Mouse (Mus musculus): ENCODE measurements around the gene Cenpx. TPM values are rescaled to one million over a fixed set of nuclear protein-coding genes. Genes with fewer than 3 reads are reported as not detected.

Cenpx gene
- polyA plus RNA-seq, 1 experiment from 2014 or later = 129 TPM

- Histone ChIP-seq H3K36me3 (ENCODE audit: control insufficient read depth, insufficient read depth, low read length) (0 out of 2 replicates have a peak, but pooled peaks cover 9% of the 10 kb centered on the region), H3K27me3 (ENCODE audit: control insufficient read depth, insufficient read depth, low read length) (peaks cover 33% of the 10 kb centered on the region), H3K4me2 (peak overlapping the region; percentile 97), H3K4me3 (ENCODE audit: low read depth, low read length) (peak overlapping the region; percentile 62), H3K27ac (ENCODE audit: low read depth, low read length) (no peak overlapping the region), H3K9me3 (replicated peaks; ENCODE audit: control insufficient read depth, low read length) (no peaks in the 10 kb centered on the region), H3K4me1 (ENCODE audit: control insufficient read depth, insufficient read depth, low read length) (peaks cover 9% of the 10 kb centered on the region), H3K9ac (ENCODE audit: low read depth, low read length) (0 out of 2 replicates have a peak overlapping the region, but pooled peaks have one; percentile 30)
- ATAC-seq (replicated peaks; ENCODE audit: insufficient number of reproducible peaks, low FRiP score, low TSS enrichment) = no peak; the same call in 1 of the 2 replicates
- WGBS (ENCODE audit: insufficient replicate concordance) = 10% methylated on average over 17 of the region's 17 CpGs
These were observed 6.9 kb upstream of the Cenpx start for GRCm38 (mm10) chr11:120720450-120720849.

GRCm38 (mm10) chr11:120719841-120720376 is 6.4 kb upstream of the Cenpx start:
- Histone ChIP-seq H3K27ac (ENCODE audit: low read depth, low read length) (no peak overlapping the region), H3K36me3 (ENCODE audit: control insufficient read depth, insufficient read depth, low read length) (0 out of 2 replicates have a peak, but pooled peaks cover 9% of the 10 kb centered on the region), H3K4me1 (ENCODE audit: control insufficient read depth, insufficient read depth, low read length) (peaks cover 10% of the 10 kb centered on the region), H3K4me2 (no peak overlapping the region), H3K4me3 (ENCODE audit: low read depth, low read length) (no peak overlapping the region), H3K9me3 (replicated peaks; ENCODE audit: control insufficient read depth, low read length) (no peaks in the 10 kb centered on the region), H3K27me3 (ENCODE audit: control insufficient read depth, insufficient read depth, low read length) (peaks cover 31% of the 10 kb centered on the region), H3K9ac (ENCODE audit: low read depth, low read length) (no peak overlapping the region)
- no peak for ATAC-seq (replicated peaks; ENCODE audit: insufficient number of reproducible peaks, low FRiP score, low TSS enrichment)
- 84% methylated on average over 13 of the region's 13 CpGs for WGBS (ENCODE audit: insufficient replicate concordance)

GRCm38 (mm10) chr11:120719242-120719641 is 5.7 kb upstream of the Cenpx start:
- no peak for ATAC-seq (replicated peaks; ENCODE audit: insufficient number of reproducible peaks, low FRiP score, low TSS enrichment)
- WGBS (ENCODE audit: insufficient replicate concordance) = 87% methylated on average over 9 of the region's 9 CpGs
- peaks cover 31% of the 10 kb centered on the region for H3K27me3 ChIP-seq (ENCODE audit: control insufficient read depth, insufficient read depth, low read length)
- H3K36me3 ChIP-seq (ENCODE audit: control insufficient read depth, insufficient read depth, low read length) = 0 out of 2 replicates have a peak, but pooled peaks cover 9% of the 10 kb centered on the region
- peaks cover 17% of the 10 kb centered on the region for H3K4me1 ChIP-seq (ENCODE audit: control insufficient read depth, insufficient read depth, low read length)
- no peaks in the 10 kb centered on the region for H3K9me3 ChIP-seq (replicated peaks; ENCODE audit: control insufficient read depth, low read length)
- H3K27ac ChIP-seq (ENCODE audit: low read depth, low read length) = no peak overlapping the region
- no peak overlapping the region for H3K4me3 ChIP-seq (ENCODE audit: low read depth, low read length)
- no peak overlapping the region for H3K9ac ChIP-seq (ENCODE audit: low read depth, low read length)
- H3K4me2 ChIP-seq = no peak overlapping the region

- no peaks in the 10 kb centered on the region for H3K27me3 ChIP-seq (ENCODE audit: control insufficient read depth, insufficient read depth, low read length)
- peaks cover 13% of the 10 kb centered on the region for H3K4me1 ChIP-seq (ENCODE audit: control insufficient read depth, insufficient read depth, low read length)
- no peaks in the 10 kb centered on the region for H3K9me3 ChIP-seq (replicated peaks; ENCODE audit: control insufficient read depth, low read length)
- no peak overlapping the region for H3K27ac ChIP-seq (ENCODE audit: low read depth, low read length)
- H3K36me3 ChIP-seq (ENCODE audit: control insufficient read depth, insufficient read depth, low read length) = 0 out of 2 replicates have a peak, but pooled peaks cover 9% of the 10 kb centered on the region
- WGBS (ENCODE audit: insufficient replicate concordance) = 85% methylated on average over 9 of the region's 9 CpGs
- peak overlapping the region; percentile 100 for H3K4me2 ChIP-seq
- no peak for ATAC-seq (replicated peaks; ENCODE audit: insufficient number of reproducible peaks, low FRiP score, low TSS enrichment)
- no peak overlapping the region for H3K4me3 ChIP-seq (ENCODE audit: low read depth, low read length)
- peak overlapping the region; percentile 82; the same call in 1 of the 2 replicates for H3K9ac ChIP-seq (ENCODE audit: low read depth, low read length)
These were observed 1.6 kb upstream of the Cenpx start for GRCm38 (mm10) chr11:120715131-120715530.

GRCm38 (mm10) chr11:120714546-120714945 is 1.0 kb upstream of the Cenpx start:
- no peak for ATAC-seq (replicated peaks; ENCODE audit: insufficient number of reproducible peaks, low FRiP score, low TSS enrichment)
- WGBS (ENCODE audit: insufficient replicate concordance) = 49% methylated on average over 10 of the region's 10 CpGs
- Histone ChIP-seq H3K36me3 (ENCODE audit: control insufficient read depth, insufficient read depth, low read length) (peaks cover 10% of the 10 kb centered on the region), H3K27ac (ENCODE audit: low read depth, low read length) (no peak overlapping the region), H3K4me1 (ENCODE audit: control insufficient read depth, insufficient read depth, low read length) (peaks cover 13% of the 10 kb centered on the region), H3K9ac (ENCODE audit: low read depth, low read length) (peak overlapping the region; percentile 82), H3K9me3 (replicated peaks; ENCODE audit: control insufficient read depth, low read length) (no peaks in the 10 kb centered on the region), H3K4me2 (peak overlapping the region; percentile 100), H3K27me3 (ENCODE audit: control insufficient read depth, insufficient read depth, low read length) (no peaks in the 10 kb centered on the region), H3K4me3 (ENCODE audit: low read depth, low read length) (peak overlapping the region; percentile 55)

- under 1% methylated on average over 38 of the region's 38 CpGs for WGBS (ENCODE audit: insufficient replicate concordance)
- Histone ChIP-seq H3K4me2 (peak overlapping the region; percentile 100), H3K4me1 (ENCODE audit: control insufficient read depth, insufficient read depth, low read length) (peaks cover 13% of the 10 kb centered on the region), H3K9me3 (replicated peaks; ENCODE audit: control insufficient read depth, low read length) (no peaks in the 10 kb centered on the region), H3K4me3 (ENCODE audit: low read depth, low read length) (peak overlapping the region; percentile 55), H3K27me3 (ENCODE audit: control insufficient read depth, insufficient read depth, low read length) (no peaks in the 10 kb centered on the region), H3K36me3 (ENCODE audit: control insufficient read depth, insufficient read depth, low read length) (peaks cover 14% of the 10 kb centered on the region), H3K27ac (ENCODE audit: low read depth, low read length) (peak overlapping the region; percentile 76), H3K9ac (ENCODE audit: low read depth, low read length) (peak overlapping the region; percentile 80)
- ATAC-seq (replicated peaks; ENCODE audit: insufficient number of reproducible peaks, low FRiP score, low TSS enrichment) = peak; percentile 24
These were observed 568 bp downstream of the Cenpx start for GRCm38 (mm10) chr11:120712771-120713568.

- WGBS (ENCODE audit: insufficient replicate concordance) = 57% methylated on average over 8 of the region's 8 CpGs
- no peaks in the 10 kb centered on the region for H3K9me3 ChIP-seq (replicated peaks; ENCODE audit: control insufficient read depth, low read length)
- H3K27ac ChIP-seq (ENCODE audit: low read depth, low read length) = no peak overlapping the region
- no peak for ATAC-seq (replicated peaks; ENCODE audit: insufficient number of reproducible peaks, low FRiP score, low TSS enrichment)
- peaks cover 20% of the 10 kb centered on the region for H3K4me1 ChIP-seq (ENCODE audit: control insufficient read depth, insufficient read depth, low read length)
- no peaks in the 10 kb centered on the region for H3K27me3 ChIP-seq (ENCODE audit: control insufficient read depth, insufficient read depth, low read length)
- H3K36me3 ChIP-seq (ENCODE audit: control insufficient read depth, insufficient read depth, low read length) = peaks cover 11% of the 10 kb centered on the region
- no peak overlapping the region; the same call in 1 of the 2 replicates for H3K4me3 ChIP-seq (ENCODE audit: low read depth, low read length)
- H3K4me2 ChIP-seq = peak overlapping the region; percentile 100
- peak overlapping the region; percentile 80; the same call in 1 of the 2 replicates for H3K9ac ChIP-seq (ENCODE audit: low read depth, low read length)
These were observed 1.4 kb downstream of the Cenpx start for GRCm38 (mm10) chr11:120711980-120712604.

- Histone ChIP-seq H3K4me1 (ENCODE audit: control insufficient read depth, insufficient read depth, low read length) (peaks cover 34% of the 10 kb centered on the region), H3K27ac (ENCODE audit: low read depth, low read length) (no peak overlapping the region)
These were observed 2.9 kb downstream of the Cenpx start for GRCm38 (mm10) chr11:120710672-120711071.

More at GRCm38 (mm10) chr11:120710672-120711071, 2.9 kb downstream of the Cenpx start:
- no peak overlapping the region for H3K4me2 ChIP-seq
- H3K27me3 ChIP-seq (ENCODE audit: control insufficient read depth, insufficient read depth, low read length) = no peaks in the 10 kb centered on the region
- no peaks in the 10 kb centered on the region for H3K9me3 ChIP-seq (replicated peaks; ENCODE audit: control insufficient read depth, low read length)
- 75% methylated on average over 5 of the region's 5 CpGs for WGBS (ENCODE audit: insufficient replicate concordance)
- H3K9ac ChIP-seq (ENCODE audit: low read depth, low read length) = no peak overlapping the region
- no peak overlapping the region for H3K4me3 ChIP-seq (ENCODE audit: low read depth, low read length)
- no peak for ATAC-seq (replicated peaks; ENCODE audit: insufficient number of reproducible peaks, low FRiP score, low TSS enrichment)
- peaks cover 7% of the 10 kb centered on the region for H3K36me3 ChIP-seq (ENCODE audit: control insufficient read depth, insufficient read depth, low read length)
